Mouse (Mus musculus) limb, embryonic 14.5 days (tissue): Measurements from ENCODE around the gene Lmx1a. TPM values are rescaled to one million over a fixed set of nuclear protein-coding genes. Genes with fewer than 3 reads are reported as not detected.

Experiments
- ATAC-seq: fragments of 200-750 bp; cut with Nextera tagmentation; 2 replicates; pipeline ENCODE4 v1.8.0; 2017; ENCODE audit warnings: low read depth, moderate number of reproducible peaks, moderate TSS enrichment; ENCODE audit not compliant: low FRiP score
- DNase-seq: peaks from one replicate; pipeline ENCODE4 v3.0.0-alpha.2; 2015; ENCODE audit warnings: low spot score
- H3K27ac ChIP-seq: fragments of 300-500 bp; sonication (generic); replicated peaks from 2 replicates; pipeline ENCODE4 v1.5.1; 2014; ENCODE audit warnings: low read depth, mild to moderate bottlenecking, low read length, moderate library complexity, mixed read lengths
- H3K27me3 ChIP-seq: fragments of 300-500 bp; sonication (generic); 2 replicates; pipeline ENCODE4 v1.6.1; 2014; ENCODE audit warnings: low read length, mixed read lengths; ENCODE audit not compliant: control insufficient read depth, insufficient read depth
- H3K36me3 ChIP-seq: fragments of 300-500 bp; sonication (generic); 2 replicates; pipeline ENCODE4 v1.6.1; 2014; ENCODE audit warnings: mild to moderate bottlenecking, low read length, moderate library complexity, mixed read lengths; ENCODE audit not compliant: control insufficient read depth, insufficient read depth
- H3K4me1 ChIP-seq: fragments of 300-500 bp; sonication (generic); 2 replicates; pipeline ENCODE4 v1.6.1; 2014; ENCODE audit warnings: antibody characterized with exemption, low read length, mixed read lengths; ENCODE audit not compliant: control insufficient read depth, insufficient read depth
- H3K4me2 ChIP-seq: fragments of 300-500 bp; sonication (generic); replicated peaks from 2 replicates; pipeline ENCODE4 v1.6.1; 2014; ENCODE audit warnings: low read depth, mild to moderate bottlenecking, low read length, moderate library complexity; ENCODE audit not compliant: severe bottlenecking
- H3K4me3 ChIP-seq: fragments of 300-500 bp; sonication (generic); replicated peaks from 2 replicates; pipeline ENCODE4 v1.5.1; 2014; ENCODE audit warnings: low read length
- H3K9ac ChIP-seq: fragments of 300-500 bp; sonication (generic); 2 replicates; pipeline ENCODE4 v1.6.1; 2014; ENCODE audit warnings: mild to moderate bottlenecking, low read depth, low read length, moderate library complexity; ENCODE audit not compliant: severe bottlenecking
- H3K9me3 ChIP-seq: fragments of 300-500 bp; sonication (generic); 2 replicates; pipeline ENCODE4 v1.6.1; 2016; ENCODE audit warnings: low read length; ENCODE audit not compliant: control insufficient read depth
- POLR2A ChIP-seq: fragments of 200-500 bp; IDR thresholded peaks from 2 replicates; pipeline ENCODE4 v1.8.0; 2012; ENCODE audit warnings: inconsistent platforms, mild to moderate bottlenecking, moderate library complexity, borderline replicate concordance; ENCODE audit not compliant: insufficient read depth, insufficient read length; ENCODE audit errors: extremely low read depth
- WGBS: fragments of 180-500 bp; shearing (Covaris S2); extraction: QIAGEN DNeasy Blood & Tissue Kit; methylation state at CpG from one replicate; pipeline ENCODE4 v1.1.7; 2014; 5-methylcytosine and 5-hydroxymethylcytosine counted together
- polyA plus RNA-seq, 2 experiments: library from polyadenylated mRNA; depleted of rRNA in 1 of 2; stranded (reverse) in 1 of 2; unstranded in 1 of 2; fragments of >200 nt; fragmentation: Nextera tagmentation in 1 of 2; extraction: Ambion mirVana in 1 of 2; gene quantifications; 2 replicates each; pipeline versions ENCODE4 v1.2.1 to v1.2.3; 2012 to 2014

Lmx1a gene
- polyA plus RNA-seq, 2 experiments: 0.37 to 0.57 TPM

DNA sequence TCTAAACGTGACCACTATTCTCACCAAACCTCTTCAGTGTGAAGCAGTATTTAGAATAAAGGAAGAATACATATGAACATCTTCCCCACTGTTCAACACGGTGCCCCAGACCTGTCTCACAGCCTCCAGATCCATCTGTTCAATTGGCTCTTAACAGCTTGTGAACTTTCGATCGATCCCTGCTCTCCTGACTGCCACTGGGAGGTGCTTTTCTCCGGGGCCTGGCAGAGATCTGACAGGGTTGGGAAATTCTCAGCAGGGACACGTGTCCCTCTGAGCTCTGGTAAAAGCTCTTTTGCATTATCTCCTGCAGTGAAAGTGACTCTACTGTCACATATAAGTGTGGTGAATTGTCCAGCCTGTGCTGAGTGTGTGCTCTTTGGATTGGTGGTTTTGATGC, 57.6 kb downstream of the Lmx1a start:
- Histone ChIP-seq H3K27me3 (no peaks in the 10 kb centered on the region), H3K36me3 (no peaks in the 10 kb centered on the region), H3K4me2 (no peak overlapping the region), H3K9me3 (no peaks in the 10 kb centered on the region), H3K4me1 (no peaks in the 10 kb centered on the region), H3K9ac (no peak overlapping the region), H3K27ac (no peak overlapping the region), H3K4me3 (no peak overlapping the region)
- DNase-seq: no peak
- no peak for ATAC-seq
- 40% methylated on average over 6 of the region's 6 CpGs for WGBS
- no peak for TF ChIP-seq POLR2A

- 72% methylated on average over 5 of the region's 5 CpGs for WGBS
- Histone ChIP-seq H3K36me3 (no peaks in the 10 kb centered on the region), H3K27ac (no peak overlapping the region), H3K27me3 (no peaks in the 10 kb centered on the region), H3K4me1 (peaks cover 10% of the 10 kb centered on the region), H3K4me3 (no peak overlapping the region), H3K9me3 (no peaks in the 10 kb centered on the region), H3K9ac (no peak overlapping the region), H3K4me2 (no peak overlapping the region)
- DNase-seq (no peak), ATAC-seq (no peak)
- no peak for TF ChIP-seq POLR2A
Measured at GRCm38 (mm10) chr1:167752661-167753060, 63.6 kb downstream of the Lmx1a start.

DNA sequence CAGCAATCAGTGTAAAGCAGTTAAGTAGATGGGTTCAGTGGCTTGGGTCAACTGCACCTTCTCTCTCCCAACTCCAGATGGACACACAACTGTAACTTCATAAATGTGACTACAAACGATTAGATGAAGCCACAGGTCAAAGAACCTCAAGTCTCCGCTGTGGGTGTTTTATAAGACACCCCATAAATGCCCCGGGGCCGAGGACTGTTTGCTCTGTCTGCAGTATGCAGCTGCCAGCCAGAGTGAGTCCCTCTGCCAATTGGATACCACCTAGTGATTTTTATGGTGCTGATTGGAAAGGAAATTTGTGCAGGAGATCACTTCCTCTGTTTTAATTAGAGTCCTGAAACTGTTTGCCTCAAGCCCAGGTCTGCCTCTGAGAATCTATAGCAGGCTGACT, 65.0 kb downstream of the Lmx1a start:
- Histone ChIP-seq H3K4me3 (no peak overlapping the region), H3K36me3 (no peaks in the 10 kb centered on the region), H3K27ac (no peak overlapping the region), H3K9me3 (no peaks in the 10 kb centered on the region), H3K27me3 (no peaks in the 10 kb centered on the region), H3K4me2 (no peak overlapping the region), H3K4me1 (peaks cover 10% of the 10 kb centered on the region), H3K9ac (no peak overlapping the region)
- 16% methylated on average over 4 of the region's 4 CpGs for WGBS
- no peak for ATAC-seq
- no peak for DNase-seq
- TF ChIP-seq POLR2A: no peak

GRCm38 (mm10) chr1:167754636-167755522, 65.8 kb downstream of the Lmx1a start:
- DNase-seq: no peak
- no peak overlapping the region for H3K4me3 ChIP-seq
- no peak overlapping the region for H3K27ac ChIP-seq
- H3K36me3 ChIP-seq: no peaks in the 10 kb centered on the region
- H3K9ac ChIP-seq: no peak overlapping the region
- ATAC-seq: no peak
- no peak overlapping the region for H3K4me2 ChIP-seq
- H3K27me3 ChIP-seq: no peaks in the 10 kb centered on the region
- peaks cover 12% of the 10 kb centered on the region for H3K4me1 ChIP-seq
- TF ChIP-seq POLR2A: no peak
- no peaks in the 10 kb centered on the region for H3K9me3 ChIP-seq
- WGBS: 11% methylated on average over 14 of the region's 14 CpGs

- H3K9ac ChIP-seq: no peak overlapping the region
- 26% methylated on average over 8 of the region's 8 CpGs for WGBS
- H3K4me3 ChIP-seq: no peak overlapping the region
- DNase-seq (no peak), ATAC-seq (no peak)
- no peak overlapping the region for H3K27ac ChIP-seq
- peaks cover 21% of the 10 kb centered on the region for H3K4me1 ChIP-seq
- no peaks in the 10 kb centered on the region for H3K9me3 ChIP-seq
- H3K4me2 ChIP-seq: no peak overlapping the region
- H3K36me3 ChIP-seq: no peaks in the 10 kb centered on the region
- no peaks in the 10 kb centered on the region for H3K27me3 ChIP-seq
- no peak for TF ChIP-seq POLR2A
Measured at GRCm38 (mm10) chr1:167758208-167758607, 69.2 kb downstream of the Lmx1a start.
